Mouse (Mus musculus): Measurements from ENCODE around the gene Treml1.

- TF ChIP-seq CTCF (conservative IDR thresholded peaks at IDR 0.05 in 1 of 2, IDR thresholded peaks at IDR 0.05 in 1 of 2; ENCODE audit: low read depth in 2 of 2, low read length in 2 of 2) (no peak), EP300 (IDR thresholded peaks at IDR 0.05; ENCODE audit: low read length) (no peak), USF1 (IDR thresholded peaks at IDR 0.05; ENCODE audit: low read depth, low read length) (no peak), NELFE (IDR thresholded peaks at IDR 0.05; ENCODE audit: low read depth, low read length) (no peak), POLR2A (IDR thresholded peaks at IDR 0.05; ENCODE audit: low read depth, low read length) (no peak), CHD1 (IDR thresholded peaks at IDR 0.05; ENCODE audit: low read depth, low read length) (no peak), SMC3 (IDR thresholded peaks at IDR 0.05; ENCODE audit: low read depth, low read length) (no peak), TBP (conservative IDR thresholded peaks at IDR 0.05; ENCODE audit: low read depth, low read length) (no peak)
Measured at GRCm38 (mm10) chr17:48360462-48360861, 746 bp downstream of the Treml1 start.

Data from CH12.LX (cell line).